Mouse (Mus musculus) small intestine, adult 2 months (tissue): ENCODE data around the gene Rnf214.

ENCODE experiments used
- CTCF ChIP-seq: fragments of 200-500 bp; IDR thresholded peaks from 2 replicates; pipeline ENCODE4 v1.5.1; 2012; ENCODE audit warnings: low read depth, mild to moderate bottlenecking, control low read depth, inconsistent platforms, low read length, moderate library complexity, mixed read lengths; ENCODE audit not compliant: insufficient replicate concordance, insufficient read length; ENCODE audit errors: extremely low read depth
- POLR2A ChIP-seq: fragments of 200-500 bp; IDR thresholded peaks from 2 replicates; pipeline ENCODE4 v1.6.1; 2012; ENCODE audit warnings: low read depth, mild to moderate bottlenecking, control low read depth, inconsistent platforms, low read length, moderate library complexity

GRCm38 (mm10) chr9:45931958-45932357 lies 25.2 kb upstream of the Rnf214 start:
- TF ChIP-seq POLR2A (no peak), CTCF (no peak)
